Mouse (Mus musculus): ENCODE measurements at regions not wholly inside any gene's neighbourhood (a gene's known extent, or its start where the extent isn't known, plus 50 kb on each side); places are given as distances from the start of the nearest gene placed in this dataset.

GRCm38 (mm10) chr2:72541246-72541645 lies 65.3 kb downstream of the Cdca7 start:
- no peak for DNase-seq (ENCODE audit: low read depth, low spot score)

- DNase-seq (ENCODE audit: low read depth, low spot score): no peak
Measured at GRCm38 (mm10) chr2:72545453-72545852, 69.5 kb downstream of the Cdca7 start.

DNA sequence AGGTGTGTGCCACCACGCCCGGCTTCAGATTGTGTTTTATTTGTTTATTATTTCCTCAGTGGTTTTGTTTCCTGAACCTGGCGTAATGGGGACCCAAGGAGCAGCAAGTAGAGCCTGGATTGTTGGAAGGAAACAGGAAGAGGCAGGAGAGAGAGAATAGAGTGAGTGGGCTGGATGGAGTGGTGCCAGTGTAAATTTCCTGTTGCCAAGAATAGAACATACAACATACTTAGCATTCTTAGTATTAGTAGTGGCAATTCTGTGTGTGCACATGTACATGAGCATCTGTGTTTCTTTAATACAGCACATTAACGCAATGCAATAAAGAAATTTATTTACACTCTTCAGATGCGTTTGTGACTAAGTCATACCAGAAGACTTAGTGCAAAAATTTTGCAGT lies 70.5 kb downstream of the Cdca7 start:
- no peak for DNase-seq (ENCODE audit: low read depth, low spot score)

DNA sequence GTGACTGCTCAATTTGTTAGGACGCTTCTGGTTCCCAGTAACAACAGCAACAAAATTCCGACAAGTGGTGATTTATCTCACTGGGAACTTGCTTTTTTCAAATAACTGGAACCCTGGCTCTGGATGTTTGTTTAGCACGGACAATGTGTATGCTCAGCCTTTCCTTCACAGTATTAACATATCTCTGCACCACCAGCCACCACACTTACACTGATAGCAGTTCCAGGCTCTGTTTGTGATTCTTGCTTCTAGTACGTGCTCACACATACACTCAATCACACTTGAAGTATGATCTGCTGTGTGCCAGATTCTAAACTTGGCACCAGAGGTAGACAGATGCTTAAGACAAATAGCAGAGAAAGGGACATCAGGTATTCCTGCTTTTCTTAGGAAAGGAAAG lies 71.0 kb downstream of the Cdca7 start:
- DNase-seq (ENCODE audit: low read depth, low spot score): no peak

- no peak for DNase-seq (ENCODE audit: low read depth, low spot score)
Measured at GRCm38 (mm10) chr2:72551268-72551667, 75.3 kb downstream of the Cdca7 start.

DNA sequence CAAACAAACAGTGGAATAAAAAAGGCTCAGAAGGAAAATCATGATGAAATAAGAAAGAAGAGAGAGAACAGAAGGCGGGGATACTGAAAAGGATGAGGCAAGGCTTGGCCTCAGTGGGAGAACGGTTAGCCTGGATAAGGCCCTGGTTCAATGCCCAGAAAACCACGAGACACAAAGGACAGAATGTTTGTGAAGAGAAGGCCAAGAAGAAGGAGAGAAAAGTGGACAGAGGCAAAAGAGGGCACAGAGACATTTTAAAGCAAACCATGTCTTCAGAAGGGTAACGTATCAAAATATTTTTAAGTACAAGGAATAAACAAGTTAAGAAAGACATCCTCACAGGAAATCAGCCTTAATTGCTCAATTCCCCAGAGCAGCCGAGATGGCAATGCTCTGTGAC lies 78.6 kb downstream of the Cdca7 start:
- no peak for DNase-seq (ENCODE audit: low read depth, low spot score)

GRCm38 (mm10) chr2:72555116-72555515 lies 79.2 kb downstream of the Cdca7 start:
- no peak for DNase-seq (ENCODE audit: low read depth, low spot score)

DNA sequence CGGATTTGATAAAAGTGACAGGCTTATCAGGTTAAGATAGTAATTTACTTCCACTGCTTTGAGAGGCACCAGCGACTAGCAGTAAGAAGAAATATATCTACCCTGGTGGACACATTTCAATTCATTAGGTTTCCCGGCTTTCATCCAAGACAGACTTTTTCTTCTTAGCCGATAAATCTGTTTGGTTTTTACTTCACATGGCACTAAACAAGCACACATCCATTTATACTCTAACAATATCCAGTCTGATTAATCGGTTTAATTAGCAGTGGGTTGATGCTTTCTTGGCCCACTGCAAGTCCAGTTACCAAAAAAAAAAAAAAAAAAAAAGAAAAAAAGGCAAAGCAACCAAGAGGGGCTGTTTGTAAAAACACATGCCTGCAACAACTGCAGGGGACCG lies 79.6 kb downstream of the Cdca7 start:
- no peak for DNase-seq (ENCODE audit: low read depth, low spot score)

DNA sequence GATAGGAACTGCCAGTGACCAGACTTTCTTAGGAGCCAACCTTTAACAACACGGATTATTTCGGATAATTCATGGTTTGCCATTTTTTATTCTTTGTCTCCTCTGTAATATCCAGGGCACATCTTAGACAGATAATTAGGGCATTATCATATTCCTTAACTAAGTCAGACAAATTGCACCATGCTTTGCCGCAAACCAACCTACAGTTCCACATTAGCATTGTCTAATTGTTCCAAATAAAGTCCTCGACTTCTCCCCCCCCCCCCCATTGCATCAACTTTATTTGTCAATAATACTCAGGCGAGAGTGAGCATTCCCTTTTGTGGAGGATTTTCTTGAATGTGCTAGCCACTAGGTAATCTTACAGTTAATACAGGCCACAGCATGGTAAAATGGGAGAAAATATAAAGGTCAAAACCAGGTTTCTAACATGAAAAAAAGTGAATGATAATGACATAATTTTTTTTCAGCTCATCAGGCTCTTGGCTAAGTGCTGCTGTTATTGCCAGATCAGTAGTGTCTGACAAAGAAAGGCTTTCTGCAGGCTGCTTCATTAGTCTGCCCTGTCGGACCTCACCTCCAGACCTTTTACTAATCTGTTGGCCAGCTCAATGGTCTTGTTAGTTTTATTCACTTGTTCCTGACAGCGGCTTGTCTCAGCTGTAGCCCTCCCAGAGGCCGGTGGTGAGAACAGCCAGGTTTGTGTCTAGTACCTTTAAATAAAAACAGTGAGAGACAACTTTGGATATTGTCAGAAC lies 80.3 kb downstream of the Cdca7 start:
- no peak for DNase-seq (ENCODE audit: low read depth, low spot score)

DNA sequence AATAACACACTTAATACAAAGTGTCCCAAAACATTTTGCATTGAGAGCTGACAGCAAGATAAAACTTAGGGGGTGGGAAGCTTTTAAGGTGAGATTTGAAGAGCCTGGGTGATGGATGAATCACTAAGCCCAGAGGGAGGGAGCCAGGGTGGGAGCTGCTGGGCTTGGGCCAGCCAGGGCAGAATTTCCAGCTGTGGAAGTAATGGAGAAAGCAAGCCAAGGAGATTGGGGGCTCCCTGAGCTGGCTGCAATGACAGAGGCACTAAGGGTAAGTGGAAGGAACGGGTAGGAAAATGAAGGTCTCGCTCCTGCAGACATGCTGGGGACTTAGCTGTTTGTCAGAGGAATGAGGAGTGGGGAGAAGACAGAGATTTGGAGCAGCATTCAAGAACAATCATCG lies 81.2 kb downstream of the Cdca7 start:
- DNase-seq (ENCODE audit: low read depth, low spot score): no peak

DNA sequence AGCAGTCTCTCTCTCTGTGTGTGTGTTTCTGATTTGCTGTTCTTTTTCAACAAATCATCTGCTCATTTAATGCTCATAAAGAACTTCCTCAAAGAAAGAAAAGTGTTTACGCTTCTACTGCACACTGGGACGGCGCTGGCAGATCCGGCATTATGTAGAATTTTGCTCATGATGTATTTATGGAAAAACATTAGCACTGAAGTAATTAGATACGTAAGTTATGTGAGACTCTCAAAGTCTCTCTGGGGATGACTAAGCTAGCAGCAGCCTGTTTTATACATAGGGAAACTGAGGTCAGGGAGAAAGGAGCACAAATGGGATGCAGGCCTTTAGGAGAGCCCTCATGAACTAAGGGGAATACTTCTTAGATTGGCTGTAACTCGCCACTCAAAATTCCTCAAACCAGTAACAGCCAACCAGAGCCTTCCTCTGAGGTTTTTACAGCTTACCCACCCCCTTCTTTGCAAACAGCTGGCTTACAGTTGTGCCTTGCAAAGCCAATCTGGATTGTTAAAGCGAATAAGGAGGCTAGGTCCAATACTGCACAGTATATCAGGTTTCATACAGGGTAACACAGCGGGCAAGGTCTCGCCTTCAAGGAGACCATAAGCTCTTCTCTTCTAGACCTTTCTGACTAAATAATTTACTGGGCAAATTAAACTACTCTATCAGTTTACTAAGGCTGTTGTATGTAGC lies 81.8 kb downstream of the Cdca7 start:
- no peak for DNase-seq (ENCODE audit: low read depth, low spot score)

GRCm38 (mm10) chr2:72561383-72561782 lies 85.4 kb downstream of the Cdca7 start:
- no peak for DNase-seq (ENCODE audit: low read depth, low spot score)

- no peak for DNase-seq (ENCODE audit: low read depth, low spot score)
Measured at GRCm38 (mm10) chr2:72578322-72578721, 102.4 kb downstream of the Cdca7 start.

GRCm38 (mm10) chr2:72581136-72581535 lies 105.2 kb downstream of the Cdca7 start:
- peak; percentile 81 for DNase-seq (ENCODE audit: low read depth, low spot score)

DNA sequence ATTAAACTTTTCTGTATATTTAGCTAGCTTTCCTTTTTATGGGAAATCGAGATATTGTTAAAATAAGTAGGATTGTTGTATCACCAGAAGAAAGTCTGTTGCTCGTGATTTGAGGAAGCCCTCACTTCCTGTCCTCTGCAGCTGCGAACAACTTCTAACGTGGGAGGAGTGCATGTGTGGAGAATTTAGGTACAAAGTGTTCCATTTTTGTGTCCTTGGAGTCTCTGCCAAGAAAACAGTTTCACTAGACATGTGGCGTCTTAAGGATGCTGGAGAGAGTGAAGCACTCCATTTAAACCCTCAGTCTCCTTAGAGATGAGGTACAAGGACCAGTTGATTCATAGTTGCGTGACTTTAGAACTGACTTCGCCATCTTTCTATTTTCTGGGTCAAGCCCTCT lies 112.9 kb downstream of the Cdca7 start:
- DNase-seq (ENCODE audit: low read depth, low spot score): no peak

DNA sequence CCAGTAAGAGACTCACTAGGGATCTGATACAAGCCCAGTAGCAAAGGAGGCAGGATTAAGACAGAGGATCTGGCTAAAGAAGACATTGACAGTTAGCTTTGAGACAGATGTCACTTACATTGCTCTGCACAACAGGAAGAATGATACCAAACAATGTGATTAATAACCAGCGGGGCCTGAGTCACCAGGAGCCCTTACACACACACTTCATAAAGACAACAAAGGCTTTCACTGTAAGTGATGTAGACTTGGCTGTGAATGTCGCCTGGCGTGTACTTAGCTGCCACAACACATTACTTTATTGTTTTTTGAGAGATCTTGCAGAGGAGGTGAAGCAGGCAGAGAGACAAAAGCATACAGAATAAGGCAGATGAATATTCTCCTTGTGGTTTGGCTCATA lies 116.1 kb downstream of the Cdca7 start:
- no peak for DNase-seq (ENCODE audit: low read depth, low spot score)

DNA sequence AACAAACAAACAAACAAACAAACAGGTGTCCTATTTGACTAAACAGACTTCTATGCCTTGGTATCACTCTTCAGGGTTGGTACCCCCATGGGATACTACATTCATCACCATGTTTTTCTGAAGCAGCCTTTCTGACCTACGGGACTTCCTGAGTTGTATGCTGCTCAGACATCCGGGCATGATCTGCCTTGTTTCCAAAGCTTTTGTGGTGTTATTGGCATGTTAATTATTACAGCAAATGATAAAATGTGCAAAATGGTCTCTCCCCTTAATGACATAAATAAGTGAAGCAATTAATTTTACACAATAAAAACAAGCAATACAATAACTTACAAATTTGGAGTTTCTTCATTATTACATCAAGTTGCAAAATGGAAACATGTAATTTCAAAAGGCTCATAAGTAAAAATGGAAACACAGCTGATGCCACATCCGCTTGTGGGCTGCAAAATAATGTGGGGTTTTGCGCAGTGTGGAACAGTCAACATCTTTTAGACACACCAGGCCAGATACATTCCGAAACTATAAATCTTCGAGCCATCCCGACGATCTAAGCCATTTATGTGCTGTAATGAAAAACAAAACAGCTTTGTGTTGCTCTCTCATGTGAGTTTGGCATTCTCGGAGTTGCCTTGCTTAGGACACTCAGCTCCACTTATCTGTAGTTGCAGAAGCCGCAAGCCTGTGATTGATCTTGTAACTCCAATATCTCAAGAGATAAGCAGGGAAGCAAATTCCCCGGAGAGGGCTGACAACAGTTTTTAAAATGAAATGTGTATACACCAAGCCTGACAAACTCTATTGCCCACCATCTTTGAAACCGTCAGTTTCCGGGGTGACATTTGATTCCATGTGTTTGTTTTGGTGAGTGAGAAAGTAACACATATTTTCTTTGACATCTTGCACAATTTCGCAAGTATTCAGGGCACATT lies 121.3 kb downstream of the Cdca7 start:
- no peak for DNase-seq (ENCODE audit: low read depth, low spot score)

DNA sequence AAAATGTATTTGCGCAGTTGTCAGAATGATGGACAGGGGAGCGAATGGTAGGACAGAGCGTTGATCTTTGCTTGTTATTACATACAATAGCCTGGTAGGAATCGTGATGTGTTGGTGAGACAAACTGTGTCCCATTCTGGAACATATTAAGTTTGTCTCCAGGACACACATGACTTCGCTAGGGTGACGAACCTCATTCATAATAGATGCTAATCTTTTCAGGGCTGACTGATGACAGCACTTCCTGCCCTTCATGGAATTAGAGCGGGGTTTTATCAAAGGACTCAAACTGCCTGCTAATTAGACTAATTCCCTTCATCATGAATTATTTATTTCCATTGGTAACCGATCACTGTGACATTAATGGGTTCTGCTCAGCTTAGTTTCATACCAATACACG lies 122.0 kb downstream of the Cdca7 start:
- DNase-seq (ENCODE audit: low read depth, low spot score): no peak

GRCm38 (mm10) chr2:72600723-72601122 lies 124.8 kb downstream of the Cdca7 start:
- no peak for DNase-seq (ENCODE audit: low read depth, low spot score)

DNA sequence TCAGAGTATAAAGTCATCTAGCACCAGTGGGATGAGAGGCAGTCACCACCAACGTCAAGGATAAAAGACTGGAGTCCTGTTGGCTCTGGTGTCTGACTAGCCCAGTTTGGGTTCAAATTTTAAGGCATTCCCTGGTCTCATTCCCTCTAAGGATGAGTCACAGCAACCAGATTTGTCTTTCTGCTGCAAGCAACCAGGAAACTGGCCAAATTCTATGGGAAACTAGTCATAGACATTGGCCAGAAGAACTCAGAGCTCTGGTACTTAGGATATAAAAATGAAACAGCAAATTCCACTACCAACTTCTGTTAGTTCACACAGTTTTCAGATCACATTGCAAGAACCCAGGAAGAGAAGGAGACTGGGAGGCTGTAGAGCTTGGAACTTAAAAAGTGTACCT lies 126.2 kb downstream of the Cdca7 start:
- no peak for DNase-seq (ENCODE audit: low read depth, low spot score)

DNA sequence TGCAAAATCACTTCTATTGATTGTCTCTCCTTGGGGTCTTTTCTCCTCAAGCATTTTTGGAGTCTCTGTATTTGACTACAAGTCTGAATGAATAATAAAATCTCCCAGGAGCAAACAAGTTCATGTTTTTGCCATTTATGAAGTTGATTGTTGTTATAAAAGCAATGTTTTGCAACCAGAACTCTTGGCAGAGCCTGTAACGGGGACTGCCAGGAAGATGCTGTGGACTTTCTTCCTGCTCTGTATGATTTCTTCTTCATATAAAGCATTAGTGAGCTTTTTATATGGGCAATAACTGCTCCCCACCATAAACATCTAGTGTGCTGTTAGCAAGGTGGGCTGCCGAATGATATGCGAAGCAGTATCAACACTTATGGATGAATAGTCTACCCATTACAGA lies 136.3 kb downstream of the Cdca7 start:
- no peak for DNase-seq (ENCODE audit: low read depth, low spot score)

- DNase-seq (ENCODE audit: low read depth, low spot score): no peak
Measured at GRCm38 (mm10) chr2:72614256-72614655, 138.3 kb downstream of the Cdca7 start.
